Mouse (Mus musculus) 3134 (cell line): ENCODE measurements around the gene Pitpna.
"Not testable (repeated sequence)": the region's sequence is repeated elsewhere in the genome, so short reads cannot be mapped to it uniquely, and the experiment has no call there.

Experiments
- DNase-seq: peaks from one replicate; pipeline ENCODE4 v3.0.0-alpha.2; 2011; ENCODE audit warnings: low spot score; ENCODE audit not compliant: insufficient read length; ENCODE audit errors: extremely low read depth

The Pitpna gene

DNA sequence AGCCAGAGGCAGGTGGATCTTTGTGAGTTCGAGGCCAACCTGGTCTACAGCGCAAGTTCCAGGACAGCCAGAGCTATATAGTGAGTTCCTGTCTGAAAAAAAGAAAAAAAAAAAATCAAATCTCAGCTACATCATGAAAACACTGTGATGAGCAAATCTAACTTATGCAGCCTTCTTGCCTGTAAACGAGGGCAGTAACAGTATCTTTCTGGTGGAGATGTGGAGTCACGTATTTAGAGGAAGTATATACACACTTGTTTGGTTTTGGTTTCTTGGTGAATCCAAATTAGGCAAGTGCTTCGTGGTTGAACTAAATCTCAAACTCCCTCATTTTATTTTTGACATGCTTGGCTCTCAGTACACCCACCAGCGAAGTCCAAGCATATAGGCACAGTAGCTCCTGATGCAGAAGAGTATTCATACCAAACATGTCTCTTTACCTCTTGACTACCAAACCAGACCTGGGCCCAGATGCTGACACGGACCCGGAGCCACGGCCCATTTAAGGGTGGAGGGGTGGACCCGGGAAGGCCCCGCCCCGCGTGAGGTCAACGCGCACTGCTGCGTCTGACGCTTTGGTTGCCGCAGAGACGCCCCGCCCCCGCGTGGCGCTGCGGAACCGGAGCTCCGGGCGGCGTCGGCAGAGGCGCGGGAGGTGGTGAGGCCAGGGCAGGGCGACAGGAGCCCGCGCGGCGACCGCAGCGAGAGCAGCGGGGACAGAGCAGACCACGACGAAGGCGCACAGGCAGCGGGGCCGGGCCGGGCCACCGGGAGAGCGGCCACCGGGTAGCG lies at the start of gene Pitpna:
Gene Pitpna (plus strand): TSS at position 605 of the 792 bp plus-strand sequence.
- peak; percentile 95 for DNase-seq

DNA sequence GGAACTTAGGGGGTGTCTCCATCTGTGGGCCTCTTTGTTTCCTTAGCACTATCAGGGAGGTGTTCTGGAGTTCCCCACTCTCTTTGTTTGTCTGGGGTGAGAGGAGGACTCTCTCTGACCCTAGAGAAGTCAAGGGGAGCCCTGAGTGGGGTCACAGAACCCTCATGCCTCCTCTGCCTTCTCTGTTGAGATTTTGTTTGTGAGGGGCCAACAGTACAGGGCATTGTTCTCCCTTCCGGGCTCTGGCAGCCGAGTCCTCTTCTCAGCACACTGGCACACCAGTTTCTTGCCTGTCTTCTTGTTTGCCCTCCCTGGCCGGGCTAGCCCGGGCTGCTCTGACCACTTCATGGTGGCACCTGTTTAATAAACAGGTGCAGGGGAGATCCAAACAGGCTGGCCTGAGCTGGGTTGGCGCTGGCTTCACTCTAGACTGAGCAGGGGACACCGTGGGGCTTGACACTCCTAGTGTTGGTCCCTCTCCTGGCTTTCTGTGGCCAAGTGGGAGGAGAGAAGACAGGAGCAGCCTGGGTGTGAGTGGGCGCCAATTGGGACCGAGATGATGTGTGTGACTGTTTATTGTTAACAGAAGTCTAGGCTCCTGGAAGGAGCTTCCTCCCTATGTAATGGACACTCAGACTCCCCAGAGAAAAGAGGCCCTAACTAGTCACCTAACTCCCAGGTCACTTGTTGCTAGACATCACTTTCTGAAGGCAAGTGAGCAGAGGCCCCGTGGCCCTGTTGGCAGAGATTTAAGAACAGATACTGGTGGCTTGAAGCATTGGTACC lies 49.5 kb upstream of the Pitpna start:
- DNase-seq: no peak

DNA sequence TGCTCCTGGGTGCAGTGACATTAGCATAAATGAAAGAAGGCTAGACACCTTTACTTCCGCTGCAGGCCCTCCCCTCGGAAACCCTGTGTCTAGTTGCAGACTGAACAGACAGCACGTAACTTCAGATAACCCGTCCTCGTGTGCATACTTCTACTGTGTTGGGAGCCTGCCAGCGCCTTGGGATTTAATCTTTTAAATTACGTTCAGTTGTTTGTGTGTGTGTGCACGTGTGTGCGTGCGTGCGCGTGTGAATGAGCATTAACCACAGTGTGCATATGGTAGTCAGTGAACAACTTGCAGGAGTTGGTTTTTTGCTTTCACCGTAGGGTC lies 49.0 kb upstream of the Pitpna start:
- DNase-seq: no peak

DNA sequence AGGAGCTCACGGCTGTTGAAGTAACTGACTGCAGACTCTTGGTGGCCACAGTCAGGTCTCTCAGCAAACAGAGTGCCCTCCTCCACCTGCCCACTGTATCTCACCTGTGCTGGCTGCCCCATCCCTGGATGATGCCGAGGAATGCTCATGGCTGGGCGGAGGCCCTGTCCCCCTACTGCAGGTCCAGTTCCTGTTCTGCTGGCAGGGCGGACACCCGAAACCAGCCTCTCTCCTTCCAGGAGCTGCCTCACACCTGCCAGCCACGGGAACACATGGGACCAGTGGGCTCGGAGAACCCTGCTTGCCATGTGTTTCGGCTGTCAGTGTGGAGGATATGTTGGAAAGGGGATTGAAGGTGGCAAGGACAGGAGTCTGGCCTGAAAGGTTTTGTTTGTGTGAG lies 47.7 kb upstream of the Pitpna start:
- DNase-seq: no peak

DNA sequence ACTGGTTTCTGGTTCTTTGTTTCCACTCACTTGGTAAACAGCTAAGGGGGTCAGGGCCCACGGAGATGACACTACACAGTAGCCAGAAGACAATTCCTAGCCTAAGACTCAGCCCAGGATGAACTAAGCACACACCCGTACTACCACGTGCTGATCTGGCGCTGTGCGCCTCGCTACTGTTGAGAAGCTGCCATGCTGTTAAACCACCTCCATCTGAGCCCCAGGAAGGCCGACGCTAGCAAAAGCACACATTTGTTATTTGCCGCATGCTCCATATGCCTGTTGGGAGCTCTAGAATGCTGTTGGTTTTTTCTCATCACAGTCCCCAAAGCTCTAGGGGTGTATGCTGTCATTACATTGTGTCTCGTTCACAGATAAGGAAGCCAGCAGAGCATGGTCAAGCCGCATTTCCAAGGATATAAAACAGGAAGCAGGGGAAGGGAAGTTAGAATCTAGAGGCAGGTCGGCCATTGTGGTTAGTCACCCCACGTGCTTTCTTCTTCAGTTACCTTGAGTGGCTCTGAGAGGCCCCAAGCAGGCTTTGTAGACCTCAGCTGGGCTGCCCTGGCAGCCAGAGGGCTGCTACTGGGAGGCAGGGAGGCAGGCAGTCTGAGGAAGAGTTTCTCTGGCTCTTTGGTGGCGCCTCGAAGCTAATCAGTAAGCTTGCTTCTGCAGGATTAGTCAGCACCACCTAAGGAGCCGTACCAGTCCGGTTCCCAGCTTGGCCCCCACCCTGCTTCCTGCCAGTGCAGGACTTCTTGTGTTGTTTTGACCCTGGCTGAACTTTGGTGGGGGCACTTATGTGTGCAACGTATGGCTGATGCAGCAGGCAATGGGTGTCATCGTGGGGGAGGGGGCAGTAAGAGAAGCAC lies 47.0 kb upstream of the Pitpna start:
- no peak for DNase-seq

DNA sequence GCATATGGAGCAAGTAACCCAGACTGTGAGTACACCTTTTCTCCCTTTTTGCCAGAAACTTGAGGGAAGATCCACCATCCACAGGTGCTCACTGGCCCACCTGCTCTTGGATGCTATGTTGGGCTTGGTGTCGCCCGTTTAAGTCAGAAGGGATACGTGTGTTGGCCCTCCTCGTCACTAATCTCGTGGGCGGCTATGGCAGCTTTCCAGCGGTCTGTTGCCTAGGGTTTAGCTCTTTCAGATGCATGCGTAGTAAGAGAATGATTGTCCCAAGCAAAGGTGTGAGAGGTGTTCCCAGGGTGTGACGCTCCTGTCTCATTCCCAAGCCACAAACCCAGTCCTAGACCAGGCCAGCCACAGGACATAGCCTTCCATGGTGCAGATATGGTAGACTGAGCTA lies 43.2 kb upstream of the Pitpna start:
- DNase-seq: no peak

DNA sequence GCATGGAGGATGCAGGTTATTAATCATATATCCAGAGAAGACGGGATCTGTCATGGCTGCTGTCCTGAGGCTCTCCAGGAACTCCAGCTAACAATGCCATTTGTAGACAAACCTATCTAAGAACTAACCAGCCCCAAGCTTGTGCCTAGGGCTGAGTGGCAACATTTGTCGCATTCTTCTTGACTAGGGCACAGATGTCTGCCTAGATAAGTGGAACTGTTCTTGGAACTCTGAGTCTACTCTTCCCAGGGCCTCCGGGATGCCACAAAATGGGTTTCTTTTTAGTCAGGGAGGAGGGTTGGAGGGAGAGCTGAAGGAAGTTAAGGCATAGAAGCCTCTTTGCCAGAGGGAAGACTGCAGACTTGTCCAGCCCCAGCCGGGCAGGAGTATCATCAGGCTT lies 41.8 kb upstream of the Pitpna start:
- no peak for DNase-seq

DNA sequence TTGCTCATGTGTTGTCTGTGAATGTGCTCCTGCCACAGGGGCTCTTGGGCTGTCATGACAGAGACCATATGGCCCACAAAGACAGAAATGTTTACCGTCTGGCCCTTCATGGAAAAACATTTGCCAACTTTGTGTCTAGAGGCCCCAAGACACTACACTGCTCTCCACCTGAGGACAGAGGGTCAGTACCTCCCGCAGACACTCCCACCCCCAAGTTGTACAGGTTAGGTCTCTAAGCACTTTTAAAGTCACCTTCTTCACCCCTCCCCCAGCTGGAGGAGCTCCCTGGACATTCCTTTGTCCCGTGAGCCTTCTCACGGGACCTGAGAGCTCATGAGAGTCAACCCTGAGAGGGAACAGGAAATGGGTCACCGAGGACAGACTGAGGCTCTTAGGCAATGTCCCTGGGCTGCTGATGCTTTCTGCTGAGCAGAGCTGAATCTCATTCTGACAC lies 38.2 kb upstream of the Pitpna start:
- no peak for DNase-seq

DNA sequence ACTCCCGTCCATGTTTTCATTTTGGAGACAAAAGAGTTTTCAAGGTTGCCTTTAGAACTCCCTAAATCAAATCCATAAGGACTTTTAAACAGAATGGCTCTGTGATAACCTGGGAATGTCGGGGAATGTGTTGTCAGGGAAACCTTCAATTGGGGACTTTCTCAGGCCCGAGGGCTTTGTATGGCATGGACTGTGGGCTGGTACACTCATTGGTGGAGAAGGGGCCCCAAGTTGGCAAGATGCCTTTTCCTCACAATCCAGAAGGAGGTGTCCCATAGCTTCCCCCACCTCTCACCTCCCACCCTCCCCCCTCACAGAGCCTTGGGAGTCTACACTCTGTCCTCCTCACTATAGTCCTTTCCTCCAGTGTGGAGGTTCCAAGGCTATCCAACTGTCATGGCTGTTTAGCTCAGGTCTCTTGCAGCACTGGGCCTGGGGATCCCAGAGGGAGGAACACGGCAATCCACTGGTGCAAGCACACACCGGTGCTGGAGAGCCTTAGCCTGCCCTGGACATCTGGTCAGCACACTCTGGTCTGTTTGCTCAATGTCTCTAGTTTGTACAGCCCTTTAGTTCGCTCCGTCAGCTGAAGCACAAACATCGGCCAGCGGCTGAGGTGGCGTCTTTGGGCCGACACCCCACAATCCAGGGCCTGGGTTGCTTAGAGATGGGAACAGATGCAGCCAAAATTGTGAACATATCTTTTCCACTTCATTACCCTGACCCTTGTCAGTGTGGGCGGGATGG lies 37.5 kb upstream of the Pitpna start:
- DNase-seq: no peak

DNA sequence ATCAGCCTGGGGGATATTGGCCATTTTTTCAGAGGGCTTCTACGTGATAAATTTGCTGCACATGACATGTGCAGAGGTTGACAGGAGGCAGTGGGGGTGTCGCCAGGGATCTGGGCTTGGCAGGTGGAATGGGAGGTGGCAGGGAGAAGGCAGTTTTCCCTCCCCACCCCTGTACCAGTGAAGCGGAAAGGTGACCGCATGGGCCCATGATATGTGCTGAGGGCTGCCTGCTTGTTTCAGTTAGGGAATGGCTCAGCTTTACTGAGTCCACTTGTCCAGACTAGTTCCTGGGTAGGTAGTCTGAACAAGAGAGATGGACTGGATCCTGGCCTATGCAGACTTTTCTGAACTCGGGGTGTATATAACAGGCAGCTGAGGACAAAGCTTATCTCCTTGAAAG lies 36.6 kb upstream of the Pitpna start:
- DNase-seq: no peak

DNA sequence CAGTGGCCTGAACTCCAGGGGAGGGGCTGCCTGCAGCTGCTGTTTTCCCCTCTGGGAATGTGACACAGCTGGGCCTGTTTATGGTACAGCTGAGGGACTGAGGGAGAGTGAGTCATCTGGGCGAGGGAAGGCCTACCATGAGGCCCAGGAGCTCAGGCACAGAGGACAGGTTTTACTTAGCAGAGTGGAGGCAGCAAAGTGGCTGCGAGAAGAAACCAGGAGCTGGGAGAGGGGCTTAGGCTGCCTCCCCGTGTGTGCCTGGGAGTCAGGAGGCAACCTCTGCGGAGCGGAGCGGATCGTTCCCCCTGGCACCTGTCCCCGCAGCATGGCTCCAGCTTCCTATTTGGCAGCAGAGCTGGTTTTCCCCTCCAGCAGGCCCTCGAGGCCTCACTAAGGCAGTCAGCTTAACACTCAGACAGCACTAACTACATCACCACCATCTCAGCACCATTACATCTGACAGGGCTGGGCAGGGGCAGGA lies 35.9 kb upstream of the Pitpna start:
- peak; percentile 89 for DNase-seq

DNA sequence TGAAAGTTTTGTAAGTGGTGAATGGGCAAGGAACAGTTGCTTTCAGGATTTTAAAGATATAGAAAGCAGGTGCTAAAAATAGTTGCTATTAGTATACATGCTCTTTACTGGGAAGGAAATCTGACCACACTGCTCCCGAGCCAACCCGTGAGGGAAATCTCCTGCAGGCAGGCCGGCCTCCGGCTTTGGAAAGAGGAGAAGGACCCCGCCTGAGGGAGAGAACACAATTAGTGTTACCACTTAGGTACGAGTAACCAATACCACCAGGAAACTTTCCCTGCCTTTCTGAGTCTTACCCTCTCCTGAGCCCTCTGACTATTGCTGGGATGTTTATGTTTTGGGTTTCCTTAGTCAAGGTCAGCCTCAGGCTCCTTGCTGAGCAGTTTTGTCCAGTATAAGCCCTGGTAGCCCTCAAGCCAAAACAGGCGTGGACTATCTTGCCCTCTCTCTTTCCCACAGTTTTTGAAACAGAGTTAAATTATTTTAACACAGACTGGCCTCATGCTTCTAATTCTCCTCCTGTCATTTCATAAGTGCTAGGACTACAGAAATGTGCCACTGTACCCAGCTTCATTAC lies 34.9 kb upstream of the Pitpna start:
- DNase-seq: no peak

DNA sequence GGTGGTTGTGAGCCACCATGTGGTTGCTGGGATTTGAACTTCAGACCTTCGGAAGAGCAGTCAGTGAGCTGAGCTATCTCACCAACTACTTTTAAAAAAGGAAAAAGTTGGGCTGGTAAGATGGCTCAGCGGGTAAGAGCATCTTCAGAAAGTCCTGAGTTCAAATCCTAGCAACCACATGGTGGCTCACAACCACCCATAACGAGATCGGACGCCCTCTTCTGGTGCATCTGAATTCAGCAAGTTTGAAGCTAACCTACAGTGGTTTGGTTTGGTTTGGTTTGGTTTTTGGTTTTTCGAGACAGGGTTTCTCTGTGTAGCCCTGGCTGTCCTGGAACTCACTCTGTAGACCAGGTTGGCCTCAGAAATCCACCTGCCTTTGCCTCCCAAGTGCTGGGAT lies 31.9 kb upstream of the Pitpna start:
- not testable (repeated sequence) for DNase-seq

DNA sequence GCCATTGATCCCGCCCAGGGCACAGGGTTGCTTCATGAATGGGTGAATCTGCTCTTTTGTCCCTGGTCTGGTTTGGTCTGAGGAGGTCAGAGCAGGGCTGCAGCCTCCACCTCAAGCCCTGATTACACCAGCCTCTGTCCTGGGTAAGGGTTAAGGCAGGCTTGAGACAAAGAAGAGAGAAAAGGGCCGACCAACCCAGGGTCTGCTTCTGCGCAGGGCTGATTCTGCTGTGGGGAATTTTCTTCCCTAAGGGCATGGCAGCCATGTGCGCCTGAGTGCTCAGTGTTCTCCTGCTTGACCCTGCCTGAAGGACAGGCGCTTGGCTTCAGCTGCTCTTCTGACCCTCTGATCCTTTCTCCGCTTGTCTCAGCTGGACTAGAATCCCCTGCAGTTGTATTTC lies 30.8 kb upstream of the Pitpna start:
- no peak for DNase-seq

DNA sequence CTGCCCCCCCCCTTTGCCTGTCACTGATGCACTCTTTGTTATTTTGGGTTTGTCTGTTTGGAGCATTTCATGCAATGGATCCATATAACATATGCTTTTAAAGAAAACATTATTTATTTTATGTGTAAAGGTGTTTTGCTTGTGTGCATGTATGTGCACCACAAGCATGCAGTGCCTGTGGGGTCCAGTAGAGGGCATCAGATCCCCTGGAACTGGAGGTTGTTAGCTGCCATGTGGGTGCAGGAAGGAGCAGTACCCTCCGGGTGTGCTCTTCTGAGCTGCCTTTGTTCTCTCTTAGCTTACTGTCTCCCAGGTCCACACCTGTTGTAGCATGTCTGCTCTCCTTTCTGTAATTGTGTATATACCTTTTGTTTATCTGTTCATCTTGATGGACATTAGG lies 29.8 kb upstream of the Pitpna start:
- no peak for DNase-seq

DNA sequence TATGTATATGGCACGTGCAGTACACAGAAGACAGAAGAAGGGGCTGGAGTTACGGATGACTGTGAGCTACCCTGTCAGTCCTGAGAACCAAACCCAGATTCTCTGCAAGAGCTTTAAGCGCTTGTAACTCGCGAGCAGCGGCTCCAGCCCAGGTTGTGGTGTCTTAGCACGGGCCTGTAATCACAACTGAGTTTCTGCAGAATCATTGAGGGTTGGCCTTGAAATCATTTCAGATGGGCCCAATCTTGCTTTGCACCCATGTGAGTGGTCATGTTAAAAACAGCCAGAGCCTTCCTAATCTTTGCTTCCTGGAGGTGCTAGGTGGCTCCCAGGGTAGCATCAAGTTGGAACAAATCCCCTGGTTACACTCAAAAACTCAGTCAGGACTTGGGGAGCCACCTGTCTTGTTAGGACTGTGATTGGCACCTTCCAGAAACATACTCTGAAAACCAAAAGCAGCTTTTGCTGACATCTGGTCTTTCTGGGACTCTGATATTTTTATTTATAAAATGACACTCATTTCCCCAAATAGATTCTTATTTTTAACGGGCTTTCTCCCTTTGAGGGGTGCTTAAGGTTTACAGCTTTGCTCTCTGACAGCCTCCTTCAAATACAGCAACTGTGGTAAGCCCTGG lies 27.9 kb upstream of the Pitpna start:
- no peak for DNase-seq

DNA sequence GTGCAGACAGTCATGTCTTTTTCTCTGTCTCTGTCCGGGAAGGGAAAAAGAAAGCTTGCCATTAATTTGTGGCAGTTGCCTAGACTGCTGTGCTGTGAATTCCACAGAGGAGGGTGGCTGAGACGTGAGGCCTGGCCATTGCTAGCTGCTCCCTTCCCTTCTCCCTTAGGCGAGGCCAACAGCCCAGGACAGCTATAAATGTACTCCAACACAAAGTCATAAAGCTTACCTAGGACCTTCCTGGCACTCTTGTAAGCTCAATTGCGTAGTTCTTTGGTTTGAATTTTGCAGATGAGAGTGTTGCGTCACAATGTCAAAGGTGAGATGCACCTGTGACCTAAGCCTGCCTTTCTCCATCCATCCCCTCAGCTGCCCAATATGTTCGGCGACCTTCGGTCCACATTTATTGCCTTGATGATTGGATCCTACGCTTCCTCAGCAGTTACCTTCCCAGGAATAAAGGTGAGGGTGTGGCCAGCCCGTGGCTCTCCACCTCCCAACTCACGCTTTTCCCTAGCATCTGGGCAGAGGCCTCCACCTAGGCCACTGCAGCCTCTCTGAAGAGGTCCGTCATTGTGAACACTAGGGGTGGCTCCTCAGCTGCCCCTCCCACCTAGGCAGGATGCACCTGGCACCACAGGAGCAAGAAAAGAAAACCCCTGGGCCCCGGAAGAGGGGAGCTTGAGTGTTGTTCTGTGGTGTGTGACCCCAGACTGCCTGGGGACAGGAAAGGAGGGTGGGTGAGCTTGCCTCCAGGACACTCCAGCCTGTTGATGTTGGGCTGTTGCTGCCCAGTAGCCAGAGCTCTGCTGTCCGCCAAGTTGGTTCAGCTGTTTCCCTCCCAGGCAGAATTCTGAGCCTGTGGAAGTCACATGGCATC lies 27.1 kb upstream of the Pitpna start:
- no peak for DNase-seq

DNA sequence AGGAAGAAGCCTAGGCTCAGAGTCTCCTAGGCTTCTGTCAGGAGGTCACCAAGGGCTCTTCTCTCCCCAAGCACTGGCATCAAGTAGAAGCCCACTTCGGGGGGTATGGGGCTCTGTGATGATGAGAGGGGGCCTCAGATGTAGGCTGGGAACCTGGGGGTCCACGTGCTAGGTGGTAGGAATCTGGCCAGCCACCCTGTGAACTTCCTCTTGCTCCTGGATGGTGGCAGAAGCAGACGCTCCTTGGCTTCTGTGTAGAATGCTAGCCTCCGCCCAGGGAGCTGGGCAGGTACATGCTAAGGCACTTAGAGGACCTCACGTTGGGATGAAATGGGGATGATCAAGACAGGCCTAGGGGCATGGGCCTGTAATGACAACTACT lies 26.5 kb upstream of the Pitpna start:
- no peak for DNase-seq

DNA sequence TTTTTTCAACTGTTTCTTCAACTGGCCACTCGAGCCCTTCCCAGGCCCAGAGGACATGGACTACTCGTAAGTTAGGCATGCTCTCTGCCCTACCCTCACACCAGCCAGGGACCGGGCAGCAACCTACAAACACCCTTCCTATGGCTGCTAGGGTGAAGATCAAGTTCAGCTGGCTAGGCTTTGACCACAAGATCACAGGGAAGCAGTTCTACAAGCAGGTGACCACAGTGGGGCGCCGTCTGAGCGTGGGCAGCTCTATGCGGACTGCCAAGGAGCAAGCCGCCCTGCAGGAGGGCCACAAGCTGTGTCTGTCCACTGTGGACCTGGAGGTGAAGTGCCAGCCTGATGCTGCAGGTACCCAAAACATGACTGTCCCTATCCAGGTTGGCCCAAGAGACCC lies 25.1 kb upstream of the Pitpna start:
- DNase-seq: peak; percentile 72
